ENCODE assay signal across 25 mouse cellular contexts in the genomic region with DNA sequence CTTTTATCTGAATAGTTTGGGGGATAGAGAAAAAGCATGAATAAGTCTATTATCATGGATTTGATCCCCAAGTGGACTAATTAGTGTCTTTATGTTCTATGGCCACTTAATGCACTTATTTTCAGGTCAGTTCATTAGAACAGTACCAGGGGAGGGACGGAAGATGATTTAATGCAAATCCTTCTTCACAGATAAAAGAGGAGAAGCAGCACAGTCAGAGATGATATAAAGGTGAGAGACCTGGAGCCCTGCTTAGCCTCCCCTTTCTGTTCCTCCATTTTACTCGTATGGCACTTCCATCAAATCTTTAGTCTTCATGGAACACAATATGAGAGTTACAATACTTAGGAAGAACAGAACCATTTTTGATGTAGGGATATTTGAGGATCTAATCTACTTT.
DNase-seq lines count a peak whose midpoint lies in the region; ATAC-seq and TF ChIP-seq lines count a peak whose summit lies in the region.
"Had no signal": no experiment of that assay in that cellular context is flagged by ENCODE, and none has a peak within 500 bp of the region (broad histone marks: within the 10 kb centered on the region; RNA-seq: fewer than 3 reads in every experiment).

No protein-coding gene starts in this region.

- no peak overlapping the region for H3K9ac ChIP-seq in midbrain, embryonic 11.5 days (ENCODE audit: low read length)
- H3K9ac ChIP-seq in midbrain, embryonic 13.5 days (replicated peaks) = no peak overlapping the region
- H3K9ac ChIP-seq: embryonic facial prominence, embryonic 12.5 days; forebrain, embryonic 13.5 days; forebrain, embryonic 15.5 days; forebrain, postnatal 0 days had no signal

- no peaks in the 10 kb centered on the region for H3K4me1 ChIP-seq in midbrain, embryonic 11.5 days (ENCODE audit: control insufficient read depth, insufficient read depth, low read length)
- no peaks in the 10 kb centered on the region for H3K4me1 ChIP-seq in midbrain, embryonic 13.5 days (replicated peaks)
- H3K4me1 ChIP-seq: embryonic facial prominence, embryonic 12.5 days; forebrain, embryonic 13.5 days; forebrain, embryonic 15.5 days had no signal

- H3K27ac ChIP-seq in midbrain, embryonic 11.5 days (ENCODE audit: low read depth, low read length) = no peak overlapping the region
- H3K27ac ChIP-seq in midbrain, embryonic 13.5 days = no peak overlapping the region
- H3K27ac ChIP-seq: embryonic facial prominence, embryonic 12.5 days; forebrain, embryonic 13.5 days; forebrain, embryonic 15.5 days had no signal

- ATAC-seq in midbrain, embryonic 11.5 days (ENCODE audit: low FRiP score) = no peak
- no peak for ATAC-seq in midbrain, embryonic 13.5 days
- no peak for ATAC-seq in megakaryocyte, adult 5-6 weeks (ENCODE audit: poor library complexity, severe bottlenecking)
- ATAC-seq: activated CD4-positive, CD25-positive, alpha-beta regulatory T cell, adult 4 months; CD4-positive, CD25-positive, alpha-beta regulatory T cell, adult 4 months; forebrain, embryonic 13.5 days; forebrain, embryonic 15.5 days; forebrain, postnatal 0 days; Patski had no signal

- TF ChIP-seq POLR2A in brain, embryonic 14.5 days (IDR thresholded peaks at IDR 0.05; ENCODE audit: borderline replicate concordance, extremely low read depth, insufficient read depth, insufficient read length, poor library complexity, severe bottlenecking) = no peak

- peak; percentile 68 for DNase-seq in midbrain, embryonic 11.5 days (ENCODE audit: low spot score, missing footprints)
- DNase-seq in brain, embryonic 14.5 days (ENCODE audit: low read depth) = peak; percentile 34
- peak; percentile 71 for DNase-seq in retina, postnatal 1 day
- DNase-seq: adrenal gland, adult 8-10 months; adrenal gland, postnatal 14 days; adrenal gland, postnatal 36 days; B cell, adult 2 months; cerebellum, adult 11 months; cerebellum, adult 18-20 months; cerebellum, adult 8-10 months; cerebellum, adult 9-11 months; cerebellum, postnatal 14 days; cerebellum, postnatal 36 days; embryo, embryonic 11 days; forebrain, postnatal 0 days had no signal

- H3K36me3 ChIP-seq in midbrain, embryonic 11.5 days (ENCODE audit: control insufficient read depth, insufficient read depth, low read length) = no peaks in the 10 kb centered on the region
- no peaks in the 10 kb centered on the region for H3K36me3 ChIP-seq in midbrain, embryonic 13.5 days
- H3K36me3 ChIP-seq: embryonic facial prominence, embryonic 12.5 days; forebrain, embryonic 15.5 days; G1E had no signal

- no peak for TF ChIP-seq CTCF in brain, embryonic 14.5 days (IDR thresholded peaks at IDR 0.05; ENCODE audit: borderline replicate concordance, extremely low read depth, insufficient read depth, insufficient read length)

- no peak overlapping the region for H3K4me3 ChIP-seq in midbrain, embryonic 11.5 days (ENCODE audit: low read depth, low read length)
- no peak overlapping the region for H3K4me3 ChIP-seq in midbrain, embryonic 13.5 days (replicated peaks)
- H3K4me3 ChIP-seq: embryonic facial prominence, embryonic 12.5 days; forebrain, embryonic 13.5 days; forebrain, embryonic 15.5 days had no signal

- no peaks in the 10 kb centered on the region for H3K27me3 ChIP-seq in midbrain, embryonic 11.5 days (ENCODE audit: control insufficient read depth, insufficient read depth, low read length)
- H3K27me3 ChIP-seq in midbrain, embryonic 13.5 days = no peaks in the 10 kb centered on the region
- H3K27me3 ChIP-seq: CH12.LX; embryonic facial prominence, embryonic 12.5 days; forebrain, embryonic 13.5 days; forebrain, embryonic 15.5 days; Patski had no signal

- no peak overlapping the region for H3K4me2 ChIP-seq in midbrain, embryonic 11.5 days
- no peak overlapping the region for H3K4me2 ChIP-seq in midbrain, embryonic 13.5 days (replicated peaks)
- H3K4me2 ChIP-seq: embryonic facial prominence, embryonic 12.5 days; forebrain, embryonic 13.5 days; forebrain, embryonic 15.5 days had no signal

- WGBS in midbrain, embryonic 11.5 days = 35% methylated on average over 2 of the region's 2 CpGs
- WGBS in midbrain, embryonic 13.5 days = 28% methylated on average over 2 of the region's 2 CpGs

- no peaks in the 10 kb centered on the region for H3K9me3 ChIP-seq in midbrain, embryonic 11.5 days (ENCODE audit: control insufficient read depth, low read length)
- H3K9me3 ChIP-seq in midbrain, embryonic 13.5 days = no peaks in the 10 kb centered on the region
- H3K9me3 ChIP-seq: embryonic facial prominence, embryonic 12.5 days; forebrain, embryonic 13.5 days; forebrain, embryonic 15.5 days; G1E had no signal
